Mouse (Mus musculus): ENCODE measurements around the gene Msl1. TPM values are rescaled to one million over a fixed set of nuclear protein-coding genes. Genes with fewer than 3 reads are reported as not detected.

Gene Msl1
- polyA plus RNA-seq, 1 experiment from 2014 or later, result 21.6 TPM

DNA sequence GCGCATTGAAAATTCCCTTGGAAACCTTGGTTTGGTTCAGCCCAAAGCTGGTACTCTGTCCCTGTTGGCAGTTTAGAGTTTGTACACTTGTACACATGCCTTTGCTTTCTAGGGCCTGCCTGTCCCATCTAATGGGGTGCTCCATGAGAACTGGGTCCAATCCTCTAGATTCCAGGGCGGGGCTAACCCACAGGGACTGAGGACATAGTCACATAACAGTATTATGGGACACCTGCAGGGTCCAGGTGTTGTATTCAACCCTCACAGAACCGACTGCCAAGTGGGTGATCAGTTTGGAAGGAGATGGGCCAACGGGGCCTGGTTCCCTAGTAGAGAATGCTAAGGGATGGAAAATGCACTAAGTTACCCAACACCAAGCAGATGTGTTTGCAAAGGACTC lies 33.4 kb upstream of the Msl1 start:
- no peak overlapping the region for H3K4me3 ChIP-seq (ENCODE audit: low read length)
- H3K9me3 ChIP-seq (ENCODE audit: control insufficient read depth, low read length), result no peaks in the 10 kb centered on the region
- peaks cover 42% of the 10 kb centered on the region for H3K36me3 ChIP-seq (ENCODE audit: control insufficient read depth, insufficient read depth, low read length)
- H3K4me2 ChIP-seq (replicated peaks; ENCODE audit: low read depth, low read length), result no peak overlapping the region
- no peak for ATAC-seq (ENCODE audit: low FRiP score, low TSS enrichment)
- H3K4me1 ChIP-seq (ENCODE audit: control insufficient read depth, insufficient read depth, low read length), result peaks cover 23% of the 10 kb centered on the region
- WGBS, result 92% methylated on average over 4 of the region's 4 CpGs
- H3K27me3 ChIP-seq (ENCODE audit: control insufficient read depth, insufficient read depth, low read length), result no peaks in the 10 kb centered on the region
- H3K27ac ChIP-seq (ENCODE audit: low read depth, low read length), result no peak overlapping the region
- H3K9ac ChIP-seq (ENCODE audit: low read depth, low read length), result no peak overlapping the region

DNA sequence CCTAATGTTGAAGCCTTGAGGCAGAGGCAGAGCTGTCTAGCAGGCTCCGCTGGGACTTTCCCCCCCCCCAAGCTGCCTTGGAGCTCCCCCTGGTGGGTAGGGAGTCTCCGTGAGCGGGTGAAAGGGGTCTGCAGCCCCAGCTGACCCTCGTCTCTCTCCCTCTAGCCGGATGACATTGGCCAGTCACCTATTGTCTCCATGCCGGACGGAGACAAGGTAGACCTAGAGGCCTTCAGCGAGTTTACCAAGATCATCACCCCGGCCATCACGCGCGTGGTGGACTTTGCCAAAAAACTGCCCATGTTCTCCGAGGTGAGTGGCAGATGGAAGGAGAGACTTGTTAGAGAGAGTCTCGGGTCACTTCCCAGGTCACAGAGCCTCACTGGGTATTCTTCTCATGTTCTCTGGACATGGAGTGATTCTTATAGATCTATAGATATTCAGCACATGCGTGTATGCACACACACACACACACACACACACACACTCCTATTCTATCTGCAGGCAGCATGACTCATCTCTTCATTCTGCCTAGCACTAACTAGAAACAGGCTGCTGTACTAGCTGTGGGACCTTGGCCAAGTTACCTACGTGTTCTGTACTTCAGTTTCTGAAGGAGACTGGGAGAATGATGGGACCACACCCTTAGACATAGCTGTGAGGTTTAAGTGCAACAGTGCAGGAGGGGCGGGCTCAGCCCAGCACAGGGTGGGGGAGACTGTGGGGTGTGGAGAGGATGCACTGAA lies 32.4 kb upstream of the Msl1 start:
- Histone ChIP-seq H3K9ac (ENCODE audit: low read depth, low read length) (no peak overlapping the region), H3K4me2 (replicated peaks; ENCODE audit: low read depth, low read length) (no peak overlapping the region), H3K4me3 (ENCODE audit: low read length) (no peak overlapping the region), H3K4me1 (ENCODE audit: control insufficient read depth, insufficient read depth, low read length) (peaks cover 33% of the 10 kb centered on the region), H3K9me3 (ENCODE audit: control insufficient read depth, low read length) (no peaks in the 10 kb centered on the region), H3K27ac (ENCODE audit: low read depth, low read length) (no peak overlapping the region; the same call in 1 of the 2 replicates), H3K27me3 (ENCODE audit: control insufficient read depth, insufficient read depth, low read length) (no peaks in the 10 kb centered on the region), H3K36me3 (ENCODE audit: control insufficient read depth, insufficient read depth, low read length) (peaks cover 36% of the 10 kb centered on the region)
- WGBS, result 59% methylated on average over 17 of the region's 17 CpGs
- no peak for ATAC-seq (ENCODE audit: low FRiP score, low TSS enrichment)

DNA sequence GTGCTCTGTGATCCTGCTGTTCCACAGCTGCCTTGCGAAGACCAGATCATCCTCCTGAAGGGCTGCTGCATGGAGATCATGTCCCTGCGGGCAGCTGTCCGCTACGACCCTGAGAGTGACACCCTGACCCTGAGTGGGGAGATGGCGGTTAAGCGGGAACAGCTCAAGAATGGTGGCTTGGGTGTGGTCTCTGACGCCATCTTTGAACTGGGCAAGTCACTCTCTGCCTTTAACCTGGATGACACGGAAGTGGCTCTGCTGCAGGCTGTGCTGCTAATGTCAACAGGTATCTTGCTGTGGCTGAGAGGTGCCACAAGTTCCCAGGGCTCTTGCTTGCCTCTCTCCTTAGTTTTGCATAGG lies 31.8 kb upstream of the Msl1 start:
- no peak overlapping the region for H3K9ac ChIP-seq (ENCODE audit: low read depth, low read length)
- 85% methylated on average over 8 of the region's 8 CpGs for WGBS
- ATAC-seq (ENCODE audit: low FRiP score, low TSS enrichment), result no peak
- H3K9me3 ChIP-seq (ENCODE audit: control insufficient read depth, low read length), result no peaks in the 10 kb centered on the region
- H3K4me1 ChIP-seq (ENCODE audit: control insufficient read depth, insufficient read depth, low read length), result peaks cover 38% of the 10 kb centered on the region
- H3K27ac ChIP-seq (ENCODE audit: low read depth, low read length), result no peak overlapping the region
- no peak overlapping the region for H3K4me2 ChIP-seq (replicated peaks; ENCODE audit: low read depth, low read length)
- no peaks in the 10 kb centered on the region for H3K27me3 ChIP-seq (ENCODE audit: control insufficient read depth, insufficient read depth, low read length)
- no peak overlapping the region for H3K4me3 ChIP-seq (ENCODE audit: low read length)
- H3K36me3 ChIP-seq (ENCODE audit: control insufficient read depth, insufficient read depth, low read length), result peaks cover 35% of the 10 kb centered on the region

DNA sequence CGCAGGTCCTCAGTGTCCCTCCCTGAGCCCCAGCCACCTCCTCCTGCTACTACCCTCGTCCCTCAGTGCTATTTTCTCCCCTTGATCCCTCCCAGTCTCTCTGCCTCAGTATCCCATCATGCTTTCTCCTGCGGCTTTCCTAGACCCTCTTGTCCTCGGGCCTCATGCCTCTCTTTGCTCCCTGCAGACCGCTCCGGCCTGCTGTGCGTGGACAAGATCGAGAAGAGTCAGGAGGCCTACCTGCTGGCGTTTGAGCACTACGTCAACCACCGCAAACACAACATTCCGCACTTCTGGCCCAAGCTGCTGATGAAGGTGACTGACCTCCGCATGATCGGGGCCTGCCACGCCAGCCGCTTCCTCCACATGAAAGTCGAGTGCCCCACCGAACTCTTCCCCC lies 31.2 kb upstream of the Msl1 start:
- Histone ChIP-seq H3K4me2 (replicated peaks; ENCODE audit: low read depth, low read length) (no peak overlapping the region), H3K9me3 (ENCODE audit: control insufficient read depth, low read length) (no peaks in the 10 kb centered on the region), H3K27ac (ENCODE audit: low read depth, low read length) (no peak overlapping the region), H3K27me3 (ENCODE audit: control insufficient read depth, insufficient read depth, low read length) (no peaks in the 10 kb centered on the region), H3K4me1 (ENCODE audit: control insufficient read depth, insufficient read depth, low read length) (peaks cover 44% of the 10 kb centered on the region), H3K9ac (ENCODE audit: low read depth, low read length) (no peak overlapping the region), H3K36me3 (ENCODE audit: control insufficient read depth, insufficient read depth, low read length) (peaks cover 38% of the 10 kb centered on the region), H3K4me3 (ENCODE audit: low read length) (no peak overlapping the region)
- no peak for ATAC-seq (ENCODE audit: low FRiP score, low TSS enrichment)
- WGBS, result 71% methylated on average over 18 of the region's 18 CpGs

DNA sequence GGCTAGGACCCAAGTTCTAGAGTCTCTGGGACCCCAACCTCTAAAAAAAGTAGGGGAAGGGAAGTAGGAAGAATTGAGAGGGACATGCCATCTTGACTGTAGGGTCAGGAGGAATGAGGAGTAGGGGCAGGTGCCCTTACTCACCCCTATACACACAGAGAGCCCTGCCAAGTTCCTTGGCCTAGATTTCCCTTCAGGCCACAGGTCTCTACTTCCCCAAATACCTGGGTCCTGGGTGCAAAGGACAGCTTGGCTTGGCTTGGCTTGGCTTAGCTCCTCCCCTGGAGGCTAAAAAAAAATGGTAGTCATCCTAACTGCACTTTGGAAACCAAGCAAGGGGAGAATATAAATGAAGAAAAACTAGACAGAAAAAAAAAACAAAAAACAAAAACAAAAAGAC lies 30.6 kb upstream of the Msl1 start:
- Histone ChIP-seq H3K36me3 (ENCODE audit: control insufficient read depth, insufficient read depth, low read length) (peaks cover 44% of the 10 kb centered on the region), H3K9ac (ENCODE audit: low read depth, low read length) (no peak overlapping the region), H3K9me3 (ENCODE audit: control insufficient read depth, low read length) (no peaks in the 10 kb centered on the region), H3K27me3 (ENCODE audit: control insufficient read depth, insufficient read depth, low read length) (no peaks in the 10 kb centered on the region), H3K4me2 (replicated peaks; ENCODE audit: low read depth, low read length) (no peak overlapping the region), H3K4me3 (ENCODE audit: low read length) (no peak overlapping the region), H3K27ac (ENCODE audit: low read depth, low read length) (no peak overlapping the region), H3K4me1 (ENCODE audit: control insufficient read depth, insufficient read depth, low read length) (peaks cover 45% of the 10 kb centered on the region)
- ATAC-seq (ENCODE audit: low FRiP score, low TSS enrichment), result no peak

DNA sequence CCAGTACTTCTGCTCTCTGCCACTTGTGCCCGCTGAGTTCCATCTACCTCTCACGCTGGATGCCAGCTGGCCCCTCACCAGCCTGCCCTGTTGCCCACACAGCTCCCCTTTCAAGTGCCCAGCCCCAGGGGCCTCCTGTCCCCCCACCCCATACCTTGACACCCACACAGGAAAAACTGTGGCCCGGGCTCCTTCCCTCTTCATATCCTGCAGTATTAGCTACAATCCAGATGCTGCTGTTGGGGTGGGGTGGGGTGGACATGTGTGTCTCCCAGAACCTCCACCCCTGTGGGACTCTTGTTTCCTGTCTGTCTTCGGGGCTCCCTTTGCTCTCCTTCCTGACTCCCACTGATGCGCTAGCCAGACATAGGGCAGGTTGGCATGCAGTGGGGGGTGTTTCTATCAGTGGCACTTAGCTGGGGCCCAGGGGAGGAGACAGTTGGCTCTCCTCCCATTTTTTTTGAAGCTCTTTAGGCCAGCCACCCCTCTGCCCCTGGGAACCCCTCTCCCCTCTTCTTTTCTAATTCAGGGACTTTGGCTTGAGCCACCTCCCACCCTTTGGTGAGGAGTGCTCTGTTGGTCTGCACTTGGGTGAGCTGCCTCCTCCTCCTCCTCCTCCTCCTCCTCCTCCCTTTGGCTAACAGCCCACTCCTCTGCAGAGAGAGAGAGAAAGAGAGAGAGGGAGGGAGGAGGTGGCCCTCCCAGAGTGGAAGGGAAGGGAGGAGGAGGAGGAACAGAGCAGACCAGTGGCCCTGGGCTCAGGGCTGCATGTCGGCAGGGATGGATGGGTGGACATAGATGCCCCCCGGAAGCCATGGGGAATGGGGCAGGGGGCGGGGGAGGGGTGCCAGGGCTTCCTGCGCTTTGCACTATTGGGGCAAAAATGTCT lies 29.7 kb upstream of the Msl1 start:
- 42% methylated on average over 6 of the region's 9 CpGs for WGBS
- H3K27me3 ChIP-seq (ENCODE audit: control insufficient read depth, insufficient read depth, low read length), result no peaks in the 10 kb centered on the region
- H3K4me3 ChIP-seq (ENCODE audit: low read length), result no peak overlapping the region
- peaks cover 45% of the 10 kb centered on the region for H3K4me1 ChIP-seq (ENCODE audit: control insufficient read depth, insufficient read depth, low read length)
- no peaks in the 10 kb centered on the region for H3K9me3 ChIP-seq (ENCODE audit: control insufficient read depth, low read length)
- peak overlapping the region; percentile 55; the same call in 1 of the 2 replicates for H3K27ac ChIP-seq (ENCODE audit: low read depth, low read length)
- peak; percentile 47; the same call in 1 of the 2 replicates for ATAC-seq (ENCODE audit: low FRiP score, low TSS enrichment)
- no peak overlapping the region; the same call in 1 of the 2 replicates for H3K4me2 ChIP-seq (replicated peaks; ENCODE audit: low read depth, low read length)
- H3K9ac ChIP-seq (ENCODE audit: low read depth, low read length), result 0 out of 2 replicates have a peak overlapping the region, but pooled peaks have one; percentile 12
- peaks cover 45% of the 10 kb centered on the region for H3K36me3 ChIP-seq (ENCODE audit: control insufficient read depth, insufficient read depth, low read length)

DNA sequence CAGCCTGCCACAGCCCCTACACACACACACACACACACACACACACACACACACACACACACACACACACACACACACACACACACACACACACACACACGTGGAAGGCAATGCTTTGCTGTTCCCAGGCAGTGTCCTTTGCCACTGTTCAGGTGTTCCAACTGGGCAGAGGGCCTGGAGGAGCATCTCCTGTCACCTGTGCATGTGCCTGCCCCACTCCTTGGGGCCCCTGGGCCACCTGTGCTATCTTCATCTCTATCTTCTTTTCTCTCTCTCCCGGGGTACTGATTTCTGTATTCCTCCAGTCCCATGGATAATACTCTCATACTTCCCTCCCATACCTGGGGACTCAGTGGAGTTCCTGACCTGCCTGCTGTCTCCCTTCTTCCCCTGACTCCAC lies 29.0 kb upstream of the Msl1 start:
- Histone ChIP-seq H3K9ac (ENCODE audit: low read depth, low read length) (no peak overlapping the region), H3K4me3 (ENCODE audit: low read length) (no peak overlapping the region), H3K9me3 (ENCODE audit: control insufficient read depth, low read length) (no peaks in the 10 kb centered on the region), H3K27ac (ENCODE audit: low read depth, low read length) (no peak overlapping the region), H3K4me1 (ENCODE audit: control insufficient read depth, insufficient read depth, low read length) (peaks cover 45% of the 10 kb centered on the region), H3K4me2 (replicated peaks; ENCODE audit: low read depth, low read length) (no peak overlapping the region), H3K36me3 (ENCODE audit: control insufficient read depth, insufficient read depth, low read length) (peaks cover 43% of the 10 kb centered on the region), H3K27me3 (ENCODE audit: control insufficient read depth, insufficient read depth, low read length) (no peaks in the 10 kb centered on the region)
- ATAC-seq (ENCODE audit: low FRiP score, low TSS enrichment), result no peak
- WGBS, result 34% methylated on average over 2 of the region's 2 CpGs

DNA sequence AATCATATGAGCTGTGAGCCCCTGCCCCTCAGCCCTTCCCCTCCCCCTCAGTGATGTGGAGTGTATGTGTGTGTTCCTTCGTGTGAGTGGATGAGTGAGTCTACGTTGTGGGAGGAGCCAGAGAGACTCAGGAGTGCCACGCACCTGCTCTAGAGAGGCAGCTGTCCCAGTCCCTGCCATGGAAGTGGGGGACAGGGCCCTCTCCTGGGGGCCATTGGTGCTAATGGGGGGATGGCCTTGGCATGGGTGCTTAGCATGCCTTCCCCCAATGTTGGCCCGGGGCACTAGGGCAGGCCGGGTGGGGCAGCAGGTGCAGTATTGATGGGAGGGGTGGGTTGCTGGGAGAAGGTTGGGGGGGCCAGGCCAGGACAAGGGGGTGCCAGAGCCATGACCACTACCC lies 28.5 kb upstream of the Msl1 start:
- Histone ChIP-seq H3K9me3 (ENCODE audit: control insufficient read depth, low read length) (no peaks in the 10 kb centered on the region), H3K9ac (ENCODE audit: low read depth, low read length) (no peak overlapping the region), H3K27me3 (ENCODE audit: control insufficient read depth, insufficient read depth, low read length) (no peaks in the 10 kb centered on the region), H3K36me3 (ENCODE audit: control insufficient read depth, insufficient read depth, low read length) (peaks cover 38% of the 10 kb centered on the region), H3K27ac (ENCODE audit: low read depth, low read length) (no peak overlapping the region), H3K4me1 (ENCODE audit: control insufficient read depth, insufficient read depth, low read length) (peaks cover 45% of the 10 kb centered on the region), H3K4me3 (ENCODE audit: low read length) (no peak overlapping the region), H3K4me2 (replicated peaks; ENCODE audit: low read depth, low read length) (no peak overlapping the region)
- WGBS, result 54% methylated on average over 5 of the region's 5 CpGs
- no peak for ATAC-seq (ENCODE audit: low FRiP score, low TSS enrichment)

DNA sequence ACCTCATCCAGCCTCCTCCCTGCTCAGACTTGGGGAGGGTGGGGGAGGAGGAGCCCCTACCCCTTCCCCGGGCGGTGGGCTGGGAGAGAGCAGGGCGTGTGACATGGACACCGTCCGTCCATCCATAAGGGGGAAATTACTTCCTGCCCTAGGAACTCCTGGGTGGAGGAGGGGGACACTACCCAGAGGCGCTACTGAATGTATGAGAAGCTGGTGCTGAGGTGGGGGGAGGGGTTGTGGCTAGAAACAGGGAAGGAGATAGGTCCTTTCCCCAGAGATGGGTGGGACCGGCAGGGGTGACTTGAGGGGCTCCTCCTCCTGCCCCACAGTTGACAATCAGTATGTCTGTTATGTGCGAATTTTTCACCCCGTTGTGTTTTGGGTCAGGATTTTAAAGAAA lies 28.0 kb upstream of the Msl1 start:
- no peaks in the 10 kb centered on the region for H3K27me3 ChIP-seq (ENCODE audit: control insufficient read depth, insufficient read depth, low read length)
- no peak overlapping the region for H3K27ac ChIP-seq (ENCODE audit: low read depth, low read length)
- no peaks in the 10 kb centered on the region for H3K9me3 ChIP-seq (ENCODE audit: control insufficient read depth, low read length)
- H3K4me3 ChIP-seq (ENCODE audit: low read length), result no peak overlapping the region
- ATAC-seq (ENCODE audit: low FRiP score, low TSS enrichment), result 0 out of 2 replicates have a peak, but pooled peaks have one; percentile 16
- H3K9ac ChIP-seq (ENCODE audit: low read depth, low read length), result no peak overlapping the region; the same call in 1 of the 2 replicates
- peaks cover 45% of the 10 kb centered on the region for H3K4me1 ChIP-seq (ENCODE audit: control insufficient read depth, insufficient read depth, low read length)
- 8% methylated on average over 9 of the region's 9 CpGs for WGBS
- peaks cover 35% of the 10 kb centered on the region for H3K36me3 ChIP-seq (ENCODE audit: control insufficient read depth, insufficient read depth, low read length)
- no peak overlapping the region; the same call in 1 of the 2 replicates for H3K4me2 ChIP-seq (replicated peaks; ENCODE audit: low read depth, low read length)

Data from kidney, embryonic 14.5 days (tissue).